Mouse (Mus musculus): ENCODE results near the gene Kifc3.
A peak's percentile ranks its signal among the peaks of the same experiment; 100 is the strongest.

Gene Kifc3

GRCm38 (mm10) chr8:95157145-95157544 is 45.5 kb downstream of the Kifc3 start:
- DNase-seq (ENCODE audit: low spot score in 2 of 2) = no peak

DNA sequence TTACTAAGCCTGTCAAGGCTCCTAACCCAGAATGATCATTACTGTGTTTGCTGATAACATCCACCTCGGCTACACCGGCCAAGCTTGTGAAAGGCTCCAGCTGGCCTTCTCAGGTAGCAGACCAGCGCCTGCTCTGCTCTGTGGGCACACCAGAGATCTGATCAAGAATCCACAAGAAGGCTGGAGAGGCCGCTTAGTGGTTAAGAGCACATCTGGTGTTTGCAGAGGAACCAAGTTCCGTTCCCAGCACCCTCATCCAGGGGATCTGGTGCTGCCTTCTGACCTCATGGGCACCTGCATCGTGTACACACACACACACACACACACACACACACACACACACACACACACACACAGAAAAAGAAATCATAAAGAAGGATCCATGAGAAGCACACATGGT is 46.5 kb downstream of the Kifc3 start:
- no peak for DNase-seq (ENCODE audit: low spot score in 2 of 2)

- no peak for DNase-seq (ENCODE audit: low spot score in 2 of 2)
Observed at GRCm38 (mm10) chr8:95155361-95155760, 47.3 kb downstream of the Kifc3 start.

GRCm38 (mm10) chr8:95154654-95155053 is 48.0 kb downstream of the Kifc3 start:
- no peak for DNase-seq (ENCODE audit: low spot score in 2 of 2)

- DNase-seq (ENCODE audit: low spot score in 2 of 2) = no peak
Observed at GRCm38 (mm10) chr8:95154056-95154455, 48.6 kb downstream of the Kifc3 start.

- no peak for DNase-seq (ENCODE audit: low spot score in 2 of 2)
Observed at GRCm38 (mm10) chr8:95150608-95151007, 52.0 kb downstream of the Kifc3 start.

DNA sequence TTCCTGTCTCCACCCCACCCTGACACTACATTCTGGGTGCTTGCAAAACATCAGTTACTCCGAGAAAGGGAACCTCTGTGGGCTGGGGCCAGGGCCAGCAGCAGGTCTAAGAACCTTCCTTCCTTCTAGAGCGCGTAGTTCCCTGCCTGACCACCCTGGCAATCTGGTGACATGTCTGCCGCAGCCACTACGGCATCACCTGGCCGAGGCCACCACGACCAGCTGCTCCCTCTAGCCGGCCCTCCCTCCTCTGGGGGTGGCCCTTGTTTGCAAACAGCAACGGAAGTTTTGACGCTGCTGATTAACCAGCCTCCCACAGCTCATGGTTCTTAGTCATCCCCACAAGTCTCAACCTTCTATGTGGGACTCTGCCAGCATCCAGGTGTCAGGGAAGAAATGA is 53.2 kb downstream of the Kifc3 start:
- no peak for DNase-seq (ENCODE audit: low spot score in 2 of 2)

GRCm38 (mm10) chr8:95146846-95147245 is 55.8 kb downstream of the Kifc3 start:
- DNase-seq (ENCODE audit: low spot score in 2 of 2) = no peak

GRCm38 (mm10) chr8:95146044-95146745 is 56.4 kb downstream of the Kifc3 start:
- DNase-seq (ENCODE audit: low spot score in 2 of 2) = no peak

DNA sequence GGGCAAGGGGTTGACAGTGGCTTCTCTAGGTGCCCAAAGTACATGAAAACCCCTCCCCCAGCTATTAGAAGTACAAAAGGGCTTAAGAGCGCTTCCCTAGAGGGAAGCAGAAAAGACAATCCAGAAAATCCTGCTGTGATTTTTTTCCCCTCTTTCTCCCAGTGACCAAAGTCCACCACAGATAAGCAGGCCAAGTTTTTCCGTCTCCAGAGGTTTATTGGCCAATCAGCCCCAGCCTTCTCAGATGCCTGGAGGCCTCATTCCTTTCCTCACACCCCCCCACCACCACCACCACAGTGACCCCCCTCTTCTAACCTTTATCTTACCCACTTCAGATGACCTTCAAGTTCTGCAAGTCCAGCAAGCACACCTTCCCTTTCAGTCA is 58.0 kb downstream of the Kifc3 start:
- DNase-seq (ENCODE audit: low spot score in 2 of 2) = no peak

DNA sequence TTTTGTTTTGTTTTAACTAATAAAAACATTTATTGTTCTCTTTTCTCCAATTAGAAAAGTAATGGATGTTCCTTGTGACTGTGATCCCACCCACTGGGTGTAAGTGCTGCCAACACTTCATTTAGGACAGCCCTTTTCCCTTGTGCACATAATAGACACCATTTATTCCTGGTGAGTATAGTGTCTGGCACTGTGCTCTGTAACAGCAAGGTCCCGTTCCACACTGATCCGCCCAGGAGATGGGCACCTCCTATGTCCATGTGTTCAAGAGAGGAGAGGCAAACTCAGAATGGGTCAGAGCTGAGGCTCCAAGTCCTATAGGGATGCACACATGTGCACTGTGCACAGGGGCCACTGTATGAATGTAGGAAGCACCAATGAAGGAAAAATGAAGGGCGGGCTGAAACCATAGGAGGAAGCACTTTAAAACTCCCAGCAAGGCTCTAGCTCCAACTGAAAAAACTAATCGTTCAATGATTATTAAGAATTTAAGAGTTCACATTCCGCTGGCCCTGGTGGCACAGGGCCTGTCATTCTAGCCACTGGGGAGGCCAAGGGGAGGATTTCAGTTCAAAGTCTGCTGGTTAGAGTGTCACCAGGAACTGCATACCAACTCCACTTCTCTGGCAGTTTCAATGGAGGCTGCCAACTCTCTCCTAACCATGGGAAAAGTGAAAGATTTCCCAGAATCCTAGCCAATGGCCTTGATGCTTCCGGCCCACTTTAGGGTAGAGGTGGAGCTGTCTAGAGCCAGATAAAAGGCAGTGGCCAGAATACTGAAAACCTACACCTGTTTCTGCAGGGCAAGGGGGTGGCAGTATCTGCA is 58.6 kb downstream of the Kifc3 start:
- DNase-seq (ENCODE audit: low spot score in 2 of 2) = no peak

GRCm38 (mm10) chr8:95142985-95143804 is 59.4 kb downstream of the Kifc3 start:
- no peak for DNase-seq (ENCODE audit: low spot score in 2 of 2)

GRCm38 (mm10) chr8:95142075-95142831 is 60.4 kb downstream of the Kifc3 start:
- peak; percentile 12 to 62 for DNase-seq (ENCODE audit: low spot score in 2 of 2)

GRCm38 (mm10) chr8:95141469-95142074 is 61.0 kb downstream of the Kifc3 start:
- DNase-seq (ENCODE audit: low spot score in 2 of 2) = no peak

GRCm38 (mm10) chr8:95141026-95141425 is 61.6 kb downstream of the Kifc3 start:
- DNase-seq (ENCODE audit: low spot score in 2 of 2) = no peak

DNA sequence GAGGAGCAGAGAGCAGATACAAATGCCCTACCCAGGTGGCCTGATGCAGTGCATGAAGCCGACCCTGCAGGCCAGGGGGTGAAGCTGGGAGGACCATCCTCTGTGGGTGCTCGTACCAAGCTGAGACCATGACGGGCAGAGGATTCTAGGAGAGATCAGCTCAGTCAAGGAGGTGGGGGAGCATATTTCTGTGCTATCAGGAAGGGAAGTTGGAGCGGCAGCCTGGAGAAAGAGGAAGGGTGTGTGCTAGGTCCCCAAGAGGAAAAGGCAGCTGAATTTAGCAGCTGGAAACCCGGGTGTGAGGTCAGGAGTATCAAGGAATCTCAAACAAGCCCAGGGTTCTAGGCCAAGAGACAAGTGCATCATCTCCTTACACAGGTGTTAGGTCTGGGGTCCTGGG is 62.1 kb downstream of the Kifc3 start:
- no peak for DNase-seq (ENCODE audit: low spot score in 2 of 2)

- no peak for DNase-seq (ENCODE audit: low spot score in 2 of 2)
Observed at GRCm38 (mm10) chr8:95139051-95139365, 63.6 kb downstream of the Kifc3 start.

GRCm38 (mm10) chr8:95138341-95139050 is 64.1 kb downstream of the Kifc3 start:
- no peak for DNase-seq (ENCODE audit: low spot score in 2 of 2)

DNA sequence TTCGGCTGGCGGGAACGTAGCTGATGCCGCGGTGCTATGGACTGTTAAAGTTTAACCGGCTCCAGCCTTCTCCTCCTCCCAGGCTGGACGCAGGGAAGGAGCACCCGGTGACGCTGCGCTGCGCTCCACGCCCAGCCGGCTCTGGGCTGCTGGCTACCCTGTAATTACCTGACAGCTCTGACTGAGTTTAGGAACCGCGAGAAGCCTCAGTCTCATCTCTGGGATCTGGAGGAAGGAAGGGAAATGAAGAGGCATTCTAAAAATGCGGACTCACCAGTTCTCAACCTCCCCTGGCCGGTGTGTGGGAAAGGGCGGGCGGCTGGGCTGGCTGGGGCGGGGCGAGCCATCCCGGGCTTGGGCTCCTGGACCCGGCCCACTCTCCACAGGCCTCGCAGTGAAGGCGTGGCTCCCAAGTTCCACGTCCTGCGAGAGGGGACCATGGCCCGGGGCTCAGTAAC is 64.9 kb downstream of the Kifc3 start:
- DNase-seq (ENCODE audit: low spot score in 2 of 2) = no peak

DNA sequence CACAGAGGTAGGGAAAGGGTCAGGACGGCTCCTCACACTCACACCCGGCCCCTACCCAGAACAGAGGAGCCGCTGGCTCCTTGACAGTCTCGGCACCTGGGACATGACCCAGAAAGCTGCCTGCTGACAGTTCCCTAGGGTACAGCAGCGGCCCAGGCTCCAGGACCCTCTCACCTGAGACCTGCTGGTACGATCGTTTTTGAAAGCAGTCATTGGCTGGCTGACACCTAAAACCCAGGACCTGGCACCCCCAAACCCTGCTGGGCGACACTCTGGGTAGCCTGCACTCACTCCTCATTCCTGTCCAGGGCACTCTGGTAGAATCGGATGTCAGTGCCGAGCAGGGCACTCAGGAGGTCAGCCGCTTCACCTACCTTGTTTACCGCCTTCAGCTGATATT is 65.4 kb downstream of the Kifc3 start:
- DNase-seq (ENCODE audit: low spot score in 2 of 2) = no peak

DNA sequence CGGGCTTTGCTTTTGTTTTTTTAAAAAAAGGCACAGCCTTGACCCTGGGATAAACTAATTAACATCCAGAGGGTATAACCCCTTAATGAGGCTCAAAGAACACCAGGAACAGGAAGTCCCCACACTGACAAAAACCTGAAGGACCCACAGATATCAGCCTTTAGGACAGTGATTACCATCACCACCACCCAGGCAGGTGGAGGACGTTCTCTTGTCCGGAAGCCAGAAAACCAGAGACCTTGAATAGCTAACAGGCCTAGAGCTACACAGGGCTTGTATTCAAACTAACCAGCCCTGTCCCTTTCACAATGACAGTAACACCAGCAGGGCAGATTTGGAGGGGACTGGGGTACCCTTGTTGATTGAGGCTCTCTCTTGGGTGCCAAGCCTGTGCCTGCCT is 66.4 kb downstream of the Kifc3 start:
- DNase-seq (ENCODE audit: low spot score in 2 of 2) = no peak

All from spleen, postnatal 10 days (tissue).